Mouse (Mus musculus): ENCODE results near the gene Tbcd.
A peak's percentile ranks its signal among the peaks of the same experiment; 100 is the strongest.

The Tbcd gene

GRCm38 (mm10) chr11:121475699-121476415 is 24.1 kb downstream of the Tbcd start:
- DNase-seq (ENCODE audit: low read depth, low spot score), result peak; percentile 79

GRCm38 (mm10) chr11:121479476-121480203 is 27.9 kb downstream of the Tbcd start:
- no peak for DNase-seq (ENCODE audit: low read depth, low spot score)

DNA sequence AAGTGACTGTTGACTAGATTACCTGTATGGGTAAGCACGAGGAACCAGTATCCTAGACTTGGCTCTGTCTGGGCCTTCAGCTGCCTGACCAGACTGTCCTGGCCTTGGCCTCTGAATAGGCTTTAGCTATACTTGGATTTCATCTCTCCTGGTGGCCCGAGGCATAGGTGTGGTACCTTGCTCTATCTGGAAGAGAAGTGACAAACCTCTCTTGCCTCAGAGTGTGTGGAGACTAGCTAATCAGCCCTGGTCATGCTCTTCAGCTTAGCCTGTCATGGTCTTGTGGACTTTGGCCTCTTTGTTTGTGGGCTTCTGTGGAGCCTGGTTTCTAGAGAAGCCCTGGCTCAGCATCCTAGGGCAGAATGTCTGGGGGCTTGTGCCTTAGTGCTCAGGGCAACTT is 29.4 kb downstream of the Tbcd start:
- no peak for DNase-seq (ENCODE audit: low read depth, low spot score)

- DNase-seq (ENCODE audit: low read depth, low spot score), result no peak
These were observed 34.1 kb downstream of the Tbcd start for GRCm38 (mm10) chr11:121485882-121486281.

- no peak for DNase-seq (ENCODE audit: low read depth, low spot score)
These were observed 38.9 kb downstream of the Tbcd start for GRCm38 (mm10) chr11:121490651-121491050.

- no peak for DNase-seq (ENCODE audit: low read depth, low spot score)
These were observed 48.8 kb downstream of the Tbcd start for GRCm38 (mm10) chr11:121500595-121500994.

- no peak for DNase-seq (ENCODE audit: low read depth, low spot score)
These were observed 49.8 kb downstream of the Tbcd start for GRCm38 (mm10) chr11:121501525-121501924.

DNA sequence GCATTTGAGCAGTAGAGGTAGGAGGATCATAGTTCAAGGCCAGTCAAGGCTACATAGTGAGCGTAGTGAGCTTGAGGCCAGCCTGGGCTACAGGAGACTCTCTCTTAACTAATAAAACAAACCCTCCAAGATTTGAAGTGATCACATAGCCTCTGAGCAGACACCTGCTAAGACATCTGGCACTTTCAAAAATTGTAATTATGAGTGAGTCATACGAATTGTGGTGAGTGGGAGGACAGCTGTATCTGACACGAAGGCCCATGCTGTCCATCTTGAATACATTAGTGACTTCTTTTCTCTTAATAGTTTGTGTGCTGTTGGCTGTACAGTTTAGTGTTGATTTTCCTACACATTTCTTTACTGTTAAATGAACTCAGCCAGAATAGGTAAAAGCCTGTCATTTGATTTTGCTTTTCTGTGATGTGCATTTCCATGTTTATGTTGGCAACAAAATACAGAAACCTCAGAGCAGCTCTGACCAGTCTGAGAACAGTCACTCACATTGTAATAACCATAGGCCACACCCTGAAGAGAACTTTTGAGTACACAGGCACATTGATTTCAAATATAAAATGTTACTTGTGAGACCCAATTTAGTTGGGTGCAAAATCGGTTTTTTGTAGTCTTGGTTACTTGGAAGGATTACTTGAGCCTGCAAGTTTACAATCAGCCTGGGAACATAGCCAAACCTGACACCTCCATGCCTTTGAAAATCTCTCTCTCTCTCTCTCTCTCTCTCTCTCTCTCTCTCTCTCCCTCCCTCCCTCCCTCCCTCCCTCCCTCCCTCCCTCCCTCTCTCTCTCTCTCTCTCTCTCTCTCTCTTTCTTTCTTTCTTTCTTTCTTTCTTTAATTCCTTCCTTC is 50.5 kb downstream of the Tbcd start:
- no peak for DNase-seq (ENCODE audit: low read depth, low spot score)

GRCm38 (mm10) chr11:121508478-121508877 is 56.7 kb downstream of the Tbcd start:
- DNase-seq (ENCODE audit: low read depth, low spot score), result no peak

- no peak for DNase-seq (ENCODE audit: low read depth, low spot score)
These were observed 58.9 kb downstream of the Tbcd start for GRCm38 (mm10) chr11:121510512-121511246.

DNA sequence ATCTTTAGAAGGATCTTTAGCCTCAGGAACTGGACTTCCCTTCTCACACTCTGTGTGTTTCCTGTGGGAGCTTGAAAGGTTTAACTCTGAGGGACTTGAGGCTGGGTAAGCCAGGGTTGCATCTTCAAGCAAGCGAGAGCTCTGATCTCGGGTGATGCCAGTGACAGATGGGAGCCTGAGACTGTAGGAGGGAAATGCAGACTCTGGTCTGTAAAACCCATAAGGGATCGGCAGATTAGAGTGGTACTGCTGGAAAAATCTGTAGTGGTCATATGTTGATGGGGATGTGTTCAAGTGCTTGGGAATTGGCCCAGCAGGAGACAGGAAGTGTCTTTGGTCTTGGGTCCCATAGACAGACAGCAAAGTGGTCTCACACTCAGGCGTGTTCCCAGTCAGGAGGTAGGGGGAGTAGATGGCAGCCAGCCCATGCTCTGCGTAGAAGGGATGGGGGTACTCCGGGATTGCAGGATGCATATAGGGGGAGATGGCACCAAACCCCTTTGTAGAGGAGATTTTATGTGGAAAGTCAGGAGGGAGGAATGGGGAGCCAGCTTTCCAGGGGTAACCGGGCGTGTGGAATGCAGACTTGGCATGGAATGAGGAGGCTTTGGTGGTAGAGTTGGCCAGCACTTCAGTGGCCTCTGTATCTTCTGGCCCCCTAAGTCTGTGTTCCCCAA is 61.3 kb downstream of the Tbcd start:
- no peak for DNase-seq (ENCODE audit: low read depth, low spot score)

GRCm38 (mm10) chr11:121515996-121516395 is 64.2 kb downstream of the Tbcd start:
- no peak for DNase-seq (ENCODE audit: low read depth, low spot score)

GRCm38 (mm10) chr11:121516906-121517305 is 65.2 kb downstream of the Tbcd start:
- DNase-seq (ENCODE audit: low read depth, low spot score), result no peak

DNA sequence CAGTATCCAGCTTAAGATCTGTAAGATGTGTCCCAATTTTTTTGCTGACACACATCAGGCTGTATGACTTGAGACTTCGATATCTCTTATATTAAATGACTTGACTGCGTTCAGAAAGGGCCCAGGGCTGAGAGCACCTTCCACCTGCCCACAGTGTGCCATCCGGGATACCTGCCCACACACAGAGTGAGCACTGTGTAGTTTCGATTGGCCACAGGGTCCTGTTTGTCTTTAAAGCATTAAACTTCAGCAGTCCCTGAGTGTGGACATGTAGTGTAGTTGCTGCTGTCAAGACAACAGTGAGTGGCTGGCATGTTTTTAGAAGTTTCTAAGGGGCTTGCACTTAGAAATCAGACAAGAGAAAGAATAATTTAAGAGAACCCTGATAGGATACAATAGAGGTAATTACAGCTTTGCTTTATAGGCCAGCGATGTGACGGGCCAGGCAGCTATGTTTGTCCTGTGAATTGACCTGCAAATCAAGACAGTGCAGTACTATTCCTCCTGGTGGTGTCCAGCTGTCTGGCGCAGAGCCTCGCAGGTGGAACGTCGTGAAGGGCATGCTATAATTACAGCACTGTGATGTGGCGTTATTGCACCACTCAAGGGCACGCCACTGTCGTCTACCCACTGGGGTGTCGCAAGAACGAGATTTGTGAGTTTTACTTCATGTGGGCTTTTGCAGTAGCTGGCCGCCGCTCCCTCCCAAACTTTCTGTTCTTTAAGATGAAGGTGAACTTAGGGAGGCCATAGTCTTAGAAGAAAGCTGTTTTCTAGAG is 66.1 kb downstream of the Tbcd start:
- DNase-seq (ENCODE audit: low read depth, low spot score), result no peak

- DNase-seq (ENCODE audit: low read depth, low spot score), result no peak
These were observed 67.4 kb downstream of the Tbcd start, which contains the start of gene Zfp750 for GRCm38 (mm10) chr11:121519131-121519530. TSS of gene Zfp750 (minus strand) at chr11:121519333.

DNA sequence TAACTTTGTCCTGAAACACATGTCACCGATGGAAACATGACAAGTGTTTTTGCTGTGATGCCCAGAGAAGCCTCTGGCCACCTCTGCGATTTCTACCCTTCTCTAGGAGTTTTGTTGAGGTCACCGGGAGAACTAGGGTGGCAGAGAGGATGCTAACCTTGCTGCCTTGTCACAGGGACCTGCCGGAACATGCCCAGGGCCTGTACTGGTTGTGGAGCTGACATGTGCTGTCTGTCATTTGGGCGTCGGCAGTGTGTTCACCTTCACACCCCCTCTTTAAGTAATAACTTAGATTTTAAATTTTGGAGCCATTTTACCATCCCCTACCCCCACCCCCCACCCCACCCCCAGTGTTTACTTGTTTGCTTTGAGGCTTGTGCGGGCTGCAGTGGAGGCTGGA is 68.0 kb downstream of the Tbcd start:
- no peak for DNase-seq (ENCODE audit: low read depth, low spot score)

DNA sequence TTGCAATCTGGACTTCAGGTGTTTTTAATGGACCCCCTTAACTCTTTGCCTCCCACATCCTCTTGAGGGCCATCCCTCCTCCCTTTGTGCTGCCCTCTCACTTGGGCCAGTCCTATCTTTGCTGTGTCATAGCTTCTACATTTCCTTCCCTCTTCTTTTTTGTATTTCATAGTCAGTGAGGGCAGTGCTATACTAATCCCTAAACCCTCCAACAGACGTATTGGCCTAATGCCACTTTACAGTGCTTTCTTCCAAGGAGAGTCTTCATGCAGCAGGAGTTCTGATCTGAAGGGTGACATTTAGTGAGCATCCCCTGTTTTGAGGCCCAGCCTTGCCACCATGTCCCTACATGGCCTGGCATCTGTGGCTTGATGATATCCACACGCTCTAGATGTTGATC is 69.0 kb downstream of the Tbcd start:
- DNase-seq (ENCODE audit: low read depth, low spot score), result no peak

- no peak for DNase-seq (ENCODE audit: low read depth, low spot score)
These were observed 70.5 kb downstream of the Tbcd start for GRCm38 (mm10) chr11:121522156-121522762.

DNA sequence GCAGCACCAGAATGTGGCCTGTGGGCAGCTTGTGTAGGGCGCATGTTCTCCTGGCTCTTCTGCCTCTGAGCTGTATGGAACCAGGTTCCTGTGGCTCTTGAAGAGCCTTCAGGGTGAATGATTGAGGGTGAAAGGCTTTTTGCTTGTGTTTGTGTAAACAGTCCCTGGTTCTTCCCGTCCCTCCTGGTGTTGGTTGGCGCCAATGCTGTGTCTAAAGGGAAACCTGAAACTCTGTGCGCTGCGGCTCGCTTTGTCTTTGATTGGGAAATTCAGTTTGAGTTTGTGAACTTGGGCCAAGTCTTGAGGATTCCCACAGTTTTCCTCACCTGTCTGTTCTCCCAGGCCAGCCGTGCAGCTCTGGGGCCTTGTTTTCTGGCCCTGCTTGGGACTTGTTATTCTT is 72.4 kb downstream of the Tbcd start:
- DNase-seq (ENCODE audit: low read depth, low spot score), result no peak

GRCm38 (mm10) chr11:121529747-121530146 is 78.0 kb downstream of the Tbcd start:
- no peak for DNase-seq (ENCODE audit: low read depth, low spot score)
